Comparison of ENCODE assay signal across 8 mouse cellular contexts in genomic region chr1:183345817-183346195, GRCm38 (mm10). TPM values are rescaled to one million over a fixed set of nuclear protein-coding genes. Genes with fewer than 3 reads are reported as not detected.
DNase-seq lines count a peak whose midpoint lies in the region; ATAC-seq and TF ChIP-seq lines count a peak whose summit lies in the region.

No protein-coding gene starts in this region.

- intact Hi-C loops in left cerebral cortex, postnatal 14 days (cut with DNase I) = loop anchor here (1.0 kb wide), 1 partner anchor 49 kb away; the partner anchor contains the start of gene Brox

- H3K4me1 ChIP-seq in lung, adult 2 months (ENCODE audit: control insufficient read depth, insufficient read depth, low read length) = peaks cover 3% of the 10 kb centered on the region; the same call in 1 of the 2 replicates
- no peaks in the 10 kb centered on the region for H3K4me1 ChIP-seq in embryonic facial prominence, embryonic 14.5 days (ENCODE audit: control insufficient read depth, insufficient read depth, low read length)
- H3K4me1 ChIP-seq in intestine, postnatal 0 days (replicated peaks; ENCODE audit: control insufficient read depth, insufficient read depth, low read length) = no peaks in the 10 kb centered on the region
- H3K4me1 ChIP-seq in neural tube, embryonic 14.5 days (ENCODE audit: control insufficient read depth, insufficient read depth, low read length) = peaks cover 14% of the 10 kb centered on the region

- no peak for TF ChIP-seq CTCF in lung, adult 2 months (IDR thresholded peaks at IDR 0.05; ENCODE audit: insufficient read depth, low read length)
- no peak for TF ChIP-seq CTCF in intestine, postnatal 0 days (IDR thresholded peaks at IDR 0.05; ENCODE audit: low read depth)

- H3K27me3 ChIP-seq in embryonic facial prominence, embryonic 14.5 days (replicated peaks; ENCODE audit: control insufficient read depth, insufficient read depth, low read length) = no peaks in the 10 kb centered on the region
- no peaks in the 10 kb centered on the region for H3K27me3 ChIP-seq in intestine, postnatal 0 days (replicated peaks; ENCODE audit: control insufficient read depth, insufficient read depth, low read length)
- no peaks in the 10 kb centered on the region for H3K27me3 ChIP-seq in neural tube, embryonic 14.5 days (ENCODE audit: control insufficient read depth, insufficient read depth, low read length)

- peak overlapping the region; percentile 99 for H3K4me3 ChIP-seq in lung, adult 2 months (replicated peaks; ENCODE audit: extremely low read depth, low read depth, low read length)
- peak overlapping the region; percentile 97 for H3K4me3 ChIP-seq in embryonic facial prominence, embryonic 14.5 days (ENCODE audit: low read depth, low read length)
- peak overlapping the region; percentile 97 for H3K4me3 ChIP-seq in intestine, postnatal 0 days (ENCODE audit: low read depth, low read length)
- peak overlapping the region; percentile 98 for H3K4me3 ChIP-seq in neural tube, embryonic 14.5 days (ENCODE audit: low read depth, low read length)

- H3K4me2 ChIP-seq in embryonic facial prominence, embryonic 14.5 days (ENCODE audit: low read depth, low read length) = peak overlapping the region; percentile 92
- H3K4me2 ChIP-seq in intestine, postnatal 0 days (replicated peaks; ENCODE audit: low read depth) = peak overlapping the region; percentile 86
- peak overlapping the region; percentile 81 for H3K4me2 ChIP-seq in neural tube, embryonic 14.5 days (ENCODE audit: low read depth, low read length)

- peaks cover 55% of the 10 kb centered on the region for H3K36me3 ChIP-seq in embryonic facial prominence, embryonic 14.5 days (ENCODE audit: control insufficient read depth, insufficient read depth, low read length)
- peaks cover 37% of the 10 kb centered on the region for H3K36me3 ChIP-seq in intestine, postnatal 0 days (ENCODE audit: control insufficient read depth, insufficient read depth)
- peaks cover 14% of the 10 kb centered on the region for H3K36me3 ChIP-seq in neural tube, embryonic 14.5 days (ENCODE audit: control insufficient read depth, insufficient read depth, low read length)

- 3% methylated on average over 10 of the region's 10 CpGs for WGBS in lung, adult 2 months
- 4% methylated on average over 9 of the region's 10 CpGs for WGBS in embryonic facial prominence, embryonic 14.5 days
- WGBS in intestine, postnatal 0 days = 5% methylated on average over 10 of the region's 10 CpGs
- WGBS in neural tube, embryonic 14.5 days = 13% methylated on average over 10 of the region's 10 CpGs

- TF ChIP-seq POLR2A in lung, adult 2 months (IDR thresholded peaks at IDR 0.05; ENCODE audit: borderline replicate concordance, extremely low read depth, low read depth, low read length) = no peak

- ATAC-seq in embryonic facial prominence, embryonic 14.5 days (ENCODE audit: low read depth) = no peak
- ATAC-seq in intestine, postnatal 0 days = no peak
- peak; percentile 29; the same call in 1 of the 2 replicates for ATAC-seq in neural tube, embryonic 14.5 days (ENCODE audit: low read depth)
- ATAC-seq in activated CD4-positive, CD25-positive, alpha-beta regulatory T cell, adult 4 months = no peak

- no peaks in the 10 kb centered on the region for H3K9me3 ChIP-seq in embryonic facial prominence, embryonic 14.5 days (ENCODE audit: control insufficient read depth, low read length)
- no peaks in the 10 kb centered on the region for H3K9me3 ChIP-seq in intestine, postnatal 0 days (ENCODE audit: control insufficient read depth)
- no peaks in the 10 kb centered on the region for H3K9me3 ChIP-seq in neural tube, embryonic 14.5 days (ENCODE audit: control insufficient read depth, low read length)

- H3K27ac ChIP-seq in embryonic facial prominence, embryonic 14.5 days (replicated peaks; ENCODE audit: low read depth, low read length) = peak overlapping the region; percentile 81; the same call in 1 of the 2 replicates
- H3K27ac ChIP-seq in intestine, postnatal 0 days (ENCODE audit: low read depth, low read length) = peak overlapping the region; percentile 99
- H3K27ac ChIP-seq in neural tube, embryonic 14.5 days (ENCODE audit: low read depth, low read length) = peak overlapping the region; percentile 82

- peak overlapping the region; percentile 95 for H3K9ac ChIP-seq in embryonic facial prominence, embryonic 14.5 days (ENCODE audit: low read depth, low read length)
- H3K9ac ChIP-seq in intestine, postnatal 0 days (ENCODE audit: low read depth, low read length) = peak overlapping the region; percentile 99
- H3K9ac ChIP-seq in neural tube, embryonic 14.5 days (replicated peaks; ENCODE audit: low read depth, low read length) = peak overlapping the region; percentile 95

- DNase-seq in lung, adult 2 months = peak; percentile 20
- DNase-seq in lung, postnatal 25 days (ENCODE audit: low spot score) = no peak
- no peak for DNase-seq in embryonic facial prominence, embryonic 14.5 days (ENCODE audit: low spot score)
- no peak for DNase-seq in left cerebral cortex, postnatal 14 days (ENCODE audit: low spot score in 2 of 2)
- no peak for DNase-seq in frontal cortex, postnatal 14 days (ENCODE audit: low spot score in 2 of 2)

RNA-seq across cellular contexts. Expression of gene Mia3, which starts 23.5 kb away (rescaled TPM):
- 45.6 and 57.0 TPM in 2 replicates for polyA plus RNA-seq in lung, adult 2 months (2012; rRNA removed)
- polyA plus RNA-seq in embryonic facial prominence, embryonic 14.5 days (2014; fragmentation: Nextera tagmentation; extraction: Ambion mirVana) = 125 and 127 TPM in 2 replicates
- 53.9 and 57.3 TPM in 2 replicates for polyA plus RNA-seq in intestine, postnatal 0 days (2015; fragmentation: Nextera tagmentation; extraction: Ambion mirVana)
- 112 and 134 TPM in 2 replicates for polyA plus RNA-seq in neural tube, embryonic 14.5 days (2014; fragmentation: Nextera tagmentation; extraction: Ambion mirVana)
- 100 to 1,000 TPM; 258 to 271 TPM for total RNA-seq in left cerebral cortex, postnatal 14 days (2021)
- polyA plus RNA-seq in activated CD4-positive, CD25-positive, alpha-beta regulatory T cell, adult 4 months (2017; shearing (Covaris generic)) = 100 to 1,000 TPM in 1 of 2 experiments, 10 to 100 TPM in 1; 84.5 to 109 TPM

RNA-seq across cellular contexts. Expression of gene Taf1a, which starts 43.0 kb away (rescaled TPM):
- 5.6 and 10.3 TPM in 2 replicates for polyA plus RNA-seq in lung, adult 2 months (2012; rRNA removed)
- 16.6 and 20.4 TPM in 2 replicates for polyA plus RNA-seq in embryonic facial prominence, embryonic 14.5 days (2014; fragmentation: Nextera tagmentation; extraction: Ambion mirVana)
- 5.3 and 6.2 TPM in 2 replicates for polyA plus RNA-seq in intestine, postnatal 0 days (2015; fragmentation: Nextera tagmentation; extraction: Ambion mirVana)
- polyA plus RNA-seq in neural tube, embryonic 14.5 days (2014; fragmentation: Nextera tagmentation; extraction: Ambion mirVana) = 16.1 and 17.2 TPM in 2 replicates
- total RNA-seq in left cerebral cortex, postnatal 14 days (2021) = 10 to 100 TPM; 14.8 to 15.4 TPM
- polyA plus RNA-seq in activated CD4-positive, CD25-positive, alpha-beta regulatory T cell, adult 4 months (2017; shearing (Covaris generic)) = 10 to 100 TPM; 21.3 to 26.9 TPM

RNA-seq across cellular contexts. Expression of gene Brox, which starts 48.7 kb away (rescaled TPM):
- 14.9 and 19.3 TPM in 2 replicates for polyA plus RNA-seq in lung, adult 2 months (2012; rRNA removed)
- 49.4 and 50.4 TPM in 2 replicates for polyA plus RNA-seq in embryonic facial prominence, embryonic 14.5 days (2014; fragmentation: Nextera tagmentation; extraction: Ambion mirVana)
- 29.7 and 32.5 TPM in 2 replicates for polyA plus RNA-seq in intestine, postnatal 0 days (2015; fragmentation: Nextera tagmentation; extraction: Ambion mirVana)
- 122 and 135 TPM in 2 replicates for polyA plus RNA-seq in neural tube, embryonic 14.5 days (2014; fragmentation: Nextera tagmentation; extraction: Ambion mirVana)
- total RNA-seq in left cerebral cortex, postnatal 14 days (2021) = 10 to 100 TPM; 56.3 to 58.6 TPM
- polyA plus RNA-seq in activated CD4-positive, CD25-positive, alpha-beta regulatory T cell, adult 4 months (2017; shearing (Covaris generic)) = 10 to 100 TPM; 33.8 to 43.0 TPM

RNA-seq across cellular contexts. Expression of gene Aida, which starts 49.4 kb away (rescaled TPM):
- 14.7 and 24.7 TPM in 2 replicates for polyA plus RNA-seq in lung, adult 2 months (2012; rRNA removed)
- 35.5 and 40.8 TPM in 2 replicates for polyA plus RNA-seq in embryonic facial prominence, embryonic 14.5 days (2014; fragmentation: Nextera tagmentation; extraction: Ambion mirVana)
- polyA plus RNA-seq in intestine, postnatal 0 days (2015; fragmentation: Nextera tagmentation; extraction: Ambion mirVana) = 25.1 and 26.3 TPM in 2 replicates
- 29.0 and 29.2 TPM in 2 replicates for polyA plus RNA-seq in neural tube, embryonic 14.5 days (2014; fragmentation: Nextera tagmentation; extraction: Ambion mirVana)
- total RNA-seq in left cerebral cortex, postnatal 14 days (2021) = 10 to 100 TPM; 45.6 to 48.4 TPM
- 10 to 100 TPM; 13.4 to 17.2 TPM for polyA plus RNA-seq in activated CD4-positive, CD25-positive, alpha-beta regulatory T cell, adult 4 months (2017; shearing (Covaris generic))
